Mouse (Mus musculus) urinary bladder, adult 18-20 months (tissue): ENCODE measurements at regions not wholly inside any gene's neighbourhood (a gene's known extent, or its start where the extent isn't known, plus 50 kb on each side); places are given as distances from the start of the nearest gene placed in this dataset.
"Not testable (repeated sequence)": the region's sequence is repeated elsewhere in the genome, so short reads cannot be mapped to it uniquely, and the experiment has no call there.

Experiments
- DNase-seq, 2 experiments: peaks; one replicate each; pipeline ENCODE4 v3.0.0; 2022; ENCODE audit warnings: low spot score in 2 of 2, mixed read lengths in 2 of 2

DNA sequence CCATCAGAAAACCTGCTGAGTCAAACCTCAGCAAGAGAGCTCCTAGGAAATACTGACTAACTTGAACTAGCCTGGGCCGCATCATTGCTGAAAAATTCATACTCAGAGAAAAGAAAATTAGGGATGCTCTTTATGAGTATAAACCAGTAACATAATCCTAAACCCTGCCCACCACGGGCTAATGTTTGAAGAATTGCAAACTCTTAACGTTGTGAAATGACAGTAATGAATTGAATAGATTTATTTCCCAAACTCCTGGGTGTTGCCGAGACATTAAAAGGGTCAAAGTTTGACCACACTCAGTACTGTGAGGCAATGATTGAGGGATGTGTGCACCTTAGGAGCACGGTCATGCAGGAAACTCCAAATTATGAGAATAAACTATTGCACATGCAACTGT lies 125.3 kb downstream of the Gipc2 start:
- no peak for DNase-seq

- not testable (repeated sequence) for DNase-seq
Observed at GRCm38 (mm10) chr3:152036819-152037218, 129.2 kb downstream of the Gipc2 start.

DNA sequence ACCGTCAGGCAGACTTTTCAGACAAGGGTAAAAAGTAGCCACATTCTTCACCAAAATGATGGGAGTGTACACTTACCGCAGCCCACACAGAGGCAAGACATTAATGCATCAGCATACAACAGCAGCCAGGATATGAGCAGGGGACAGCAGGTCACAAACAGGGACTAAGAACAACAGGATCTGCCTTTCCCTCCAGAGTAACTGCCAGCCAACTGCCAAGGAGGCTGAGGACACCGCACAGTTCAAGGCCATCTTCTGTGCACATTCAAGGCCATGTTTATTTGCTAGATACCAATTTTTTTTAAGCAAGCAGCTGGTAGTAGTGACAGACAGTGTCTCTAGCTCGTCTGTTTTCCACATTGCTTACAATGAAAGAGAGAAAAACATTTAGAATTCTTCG lies 130.6 kb downstream of the Gipc2 start:
- no peak for DNase-seq

DNA sequence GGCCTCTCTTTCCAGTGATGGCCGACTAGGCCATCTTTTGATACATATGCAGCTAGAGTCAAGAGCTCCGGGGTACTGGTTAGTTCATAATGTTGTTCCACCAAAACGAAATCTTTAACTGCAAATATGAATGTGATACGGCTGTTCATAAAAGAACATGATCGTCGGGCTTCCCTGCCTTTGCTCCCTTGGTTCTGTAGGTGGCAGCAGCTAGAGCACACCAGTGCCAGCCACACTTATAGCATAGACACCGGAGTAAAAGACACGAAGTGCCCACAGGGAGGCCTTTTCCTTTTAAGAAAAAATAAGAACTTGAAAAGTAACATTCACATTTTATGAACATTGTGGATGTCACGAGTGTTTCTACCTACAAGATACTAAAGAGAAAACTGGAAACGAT lies 131.3 kb downstream of the Gipc2 start:
- DNase-seq: no peak

DNA sequence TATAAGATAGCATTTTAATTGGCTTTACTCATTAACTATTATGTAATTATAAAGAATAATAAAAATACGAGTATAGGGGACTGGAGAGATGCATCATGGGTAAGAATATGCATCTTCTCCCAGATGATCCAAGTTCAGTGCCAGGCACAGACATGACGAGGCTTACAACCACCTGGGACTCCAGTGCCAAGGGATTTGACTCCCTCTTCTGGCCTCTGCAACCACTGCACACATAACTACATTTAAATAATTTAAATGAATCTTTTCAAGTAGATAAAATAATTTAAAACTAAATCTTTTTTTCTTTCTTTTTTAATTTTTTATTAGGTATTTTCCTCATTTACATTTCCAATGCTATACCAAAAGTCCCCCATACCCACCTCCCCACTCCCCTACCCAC lies 131.8 kb downstream of the Gipc2 start:
- no peak for DNase-seq

DNA sequence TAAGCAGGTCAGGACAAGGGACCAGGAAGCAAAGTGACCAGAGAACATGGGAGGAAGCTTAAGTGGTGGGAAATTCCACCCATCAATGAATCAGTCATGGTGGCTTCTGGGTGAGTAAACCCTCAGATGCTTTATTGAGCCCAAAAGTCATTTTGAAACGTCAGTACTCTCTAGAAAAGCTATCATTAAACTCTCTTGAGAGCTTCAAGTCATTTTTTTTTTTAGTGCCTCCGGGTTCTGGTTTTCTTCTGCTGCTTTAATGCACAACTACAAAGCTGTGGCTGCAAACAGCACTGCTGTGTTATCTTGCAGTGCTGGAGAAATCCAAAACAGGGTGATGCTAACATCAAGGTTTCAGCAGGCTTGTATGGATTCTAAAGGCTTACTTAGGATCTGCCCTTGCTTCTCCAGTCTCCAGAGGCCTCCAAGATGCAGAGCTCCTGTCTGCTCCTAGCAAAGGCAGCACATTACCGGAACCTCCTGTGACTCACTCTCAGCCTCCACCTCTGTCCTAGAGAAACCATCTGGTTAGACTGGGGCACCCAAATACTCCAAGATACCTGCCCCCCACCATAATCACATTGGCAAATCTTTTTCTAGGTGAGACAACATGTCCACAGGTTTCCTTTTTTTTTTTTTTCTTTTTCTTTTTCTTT lies 133.2 kb downstream of the Gipc2 start:
- DNase-seq: no peak

DNA sequence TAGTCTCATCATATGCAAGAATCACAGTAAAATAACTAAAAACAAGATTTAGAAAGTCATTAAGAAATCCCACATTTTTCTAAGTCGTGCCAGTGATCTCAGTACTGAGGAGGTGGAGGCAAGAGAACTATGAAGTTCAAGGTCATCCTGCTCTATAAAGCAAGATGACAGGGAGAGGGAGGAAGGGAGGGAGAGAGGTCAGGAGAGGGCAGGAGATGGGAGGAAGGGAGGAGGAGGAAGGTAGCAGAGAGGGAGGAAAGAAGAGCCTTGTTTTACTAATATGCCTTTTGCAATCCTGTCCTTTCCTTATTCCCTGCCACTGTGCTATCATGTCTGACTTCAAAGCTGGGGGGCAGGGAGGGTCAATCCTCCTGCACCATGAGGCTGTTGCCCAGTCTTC lies 137.3 kb downstream of the Gipc2 start:
- no peak for DNase-seq

DNA sequence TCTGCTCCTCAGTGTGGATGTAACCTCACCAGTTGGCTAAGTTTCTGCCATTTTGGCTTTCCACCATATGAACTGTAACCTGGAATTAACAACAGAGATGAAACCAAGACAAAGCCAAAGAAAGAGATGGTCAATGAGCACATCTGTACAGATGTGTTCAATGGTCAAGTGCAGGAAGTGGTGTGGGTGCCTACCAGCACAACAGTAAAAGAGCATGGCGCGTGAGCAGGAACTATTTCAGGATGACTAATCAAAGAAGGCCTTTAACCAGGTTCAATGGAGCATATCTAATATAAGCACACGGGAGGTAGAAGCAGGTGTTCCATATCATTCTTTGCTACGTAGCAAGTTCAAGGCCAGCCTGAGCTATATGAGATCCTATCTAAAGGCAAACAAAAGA lies 140.0 kb downstream of the Gipc2 start:
- DNase-seq: no peak

- no peak for DNase-seq
Observed at GRCm38 (mm10) chr3:152025122-152025521, 140.9 kb downstream of the Gipc2 start.

GRCm38 (mm10) chr3:152006747-152007146 lies 159.3 kb downstream of the Gipc2 start:
- DNase-seq: no peak

- DNase-seq: no peak
Observed at GRCm38 (mm10) chr3:152005366-152006025, 160.5 kb downstream of the Gipc2 start.

- DNase-seq: peak in 1 of 2 experiments; percentile 27
Observed at GRCm38 (mm10) chr3:152004411-152004955, 161.5 kb downstream of the Gipc2 start.

- DNase-seq: no peak
Observed at GRCm38 (mm10) chr3:151997534-151998107, 160.2 kb upstream of the Ptgfr start.

DNA sequence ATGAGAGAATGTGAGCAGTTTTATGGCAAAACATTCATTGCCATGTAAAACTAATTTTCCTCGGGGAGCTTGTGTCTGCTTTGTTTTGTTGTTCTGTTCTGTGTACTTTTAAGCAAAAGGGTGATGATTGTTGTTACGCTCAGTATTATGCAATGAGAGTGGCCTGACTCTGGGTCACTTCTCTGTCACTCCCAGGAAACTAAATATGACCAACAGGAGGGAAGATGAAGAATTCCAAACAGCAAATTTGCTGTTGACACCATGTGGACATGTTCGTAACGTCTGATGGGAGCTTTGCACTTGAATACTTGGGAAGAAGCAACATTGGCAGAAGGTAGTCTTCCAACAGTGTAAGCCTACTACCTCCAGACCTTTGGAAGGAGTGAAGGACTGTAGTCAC lies 159.7 kb upstream of the Ptgfr start:
- DNase-seq: no peak

DNA sequence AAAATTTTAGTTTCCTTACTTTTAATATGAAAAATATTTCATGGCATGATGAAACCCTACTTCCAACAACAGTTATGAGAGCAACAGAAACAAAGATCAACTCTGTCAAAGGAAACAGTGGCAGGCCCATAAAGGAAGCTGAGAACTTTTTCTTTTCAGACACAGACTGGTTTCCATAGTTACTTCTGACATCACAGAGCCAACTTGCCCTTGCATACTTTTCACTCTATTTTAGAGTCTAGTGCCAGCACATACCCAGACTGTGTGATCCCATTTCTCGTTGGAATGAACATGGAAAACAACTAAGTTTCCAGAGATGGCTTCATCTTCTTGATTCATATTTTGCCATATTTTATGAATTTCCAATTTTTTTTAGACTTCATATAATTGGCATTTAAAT lies 150.8 kb upstream of the Ptgfr start:
- no peak for DNase-seq

GRCm38 (mm10) chr3:151978136-151978535 lies 140.7 kb upstream of the Ptgfr start:
- no peak for DNase-seq

DNA sequence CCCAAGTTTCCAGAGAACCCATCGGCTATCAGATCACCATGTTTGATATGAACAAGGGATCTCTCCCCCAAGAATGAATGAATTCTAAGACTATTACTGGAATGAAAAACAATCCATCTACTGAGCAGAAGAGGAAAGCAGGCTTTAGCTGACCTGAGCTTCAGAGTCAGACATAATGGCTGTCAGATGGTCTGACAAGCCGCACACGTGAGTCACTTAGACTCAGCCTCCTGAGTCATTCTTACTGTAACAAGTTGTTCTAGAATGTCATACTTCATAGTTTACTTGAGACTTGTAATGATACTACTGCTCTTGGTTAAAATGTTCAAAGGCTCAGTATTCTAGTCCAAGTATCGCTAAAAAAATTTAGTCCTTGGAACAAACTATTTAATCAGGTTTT lies 140.2 kb upstream of the Ptgfr start:
- no peak for DNase-seq

GRCm38 (mm10) chr3:151949865-151950264 lies 112.4 kb upstream of the Ptgfr start:
- no peak for DNase-seq

DNA sequence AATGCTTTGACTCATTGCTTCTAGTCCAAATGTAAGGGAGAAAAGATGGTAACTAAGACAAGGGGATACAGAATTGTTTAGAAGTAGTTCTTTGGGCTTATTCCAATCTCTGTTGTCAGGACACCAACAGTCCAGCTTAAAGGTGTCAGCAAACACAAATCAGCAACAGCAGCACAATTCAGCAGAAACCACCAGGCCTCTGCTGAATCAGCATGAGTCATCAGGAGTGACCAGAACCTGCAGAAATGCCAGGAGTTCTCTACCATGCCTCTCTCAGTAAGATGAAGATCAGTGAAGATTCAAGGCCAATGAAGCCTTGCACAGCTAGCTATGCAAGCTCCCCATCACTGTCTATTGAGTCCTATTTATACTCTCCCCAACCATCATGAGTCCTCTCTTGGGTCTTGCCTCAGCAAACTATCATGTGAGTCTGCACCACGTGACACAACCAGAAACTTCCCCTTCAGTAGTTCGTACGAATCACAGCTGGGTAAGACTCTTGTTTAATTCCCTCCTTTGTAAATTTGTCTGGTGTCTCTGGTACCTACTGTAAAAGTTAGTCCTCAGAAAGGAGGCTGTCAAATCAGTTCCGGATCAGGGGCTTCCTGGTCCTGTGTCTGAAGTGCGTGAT lies 110.7 kb upstream of the Ptgfr start:
- DNase-seq: no peak

DNA sequence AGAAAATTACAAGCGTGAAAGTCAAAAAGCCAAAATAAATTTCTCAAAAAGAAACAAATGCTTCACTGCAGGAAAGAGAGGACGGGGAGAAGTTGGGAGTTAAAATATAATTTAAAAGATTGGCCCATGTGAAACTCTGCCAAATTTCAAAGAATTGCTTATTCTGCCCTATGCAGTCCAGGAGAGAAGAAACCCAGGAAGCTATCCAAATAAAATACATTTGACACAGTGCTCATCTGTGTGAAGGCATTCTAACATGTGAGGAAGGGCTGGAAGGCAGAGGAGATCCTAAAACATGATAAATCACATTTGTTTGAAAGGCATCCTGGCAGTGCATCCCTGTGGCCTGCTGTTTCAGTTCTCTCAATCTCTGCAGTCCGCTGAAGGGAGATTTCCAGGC lies 108.5 kb upstream of the Ptgfr start:
- no peak for DNase-seq

- no peak for DNase-seq
Observed at GRCm38 (mm10) chr3:151943542-151943941, 106.1 kb upstream of the Ptgfr start.

GRCm38 (mm10) chr3:151938472-151939029 lies 101.1 kb upstream of the Ptgfr start:
- no peak for DNase-seq
